Mouse (Mus musculus) MEL (cell line): ENCODE measurements at regions not wholly inside any gene's neighbourhood (a gene's known extent, or its start where the extent isn't known, plus 50 kb on each side); places are given as distances from the start of the nearest gene placed in this dataset.

Experiments used
- CHD2 ChIP-seq: IDR thresholded peaks from 2 replicates; pipeline ENCODE4 v1.6.1; 2011; ENCODE audit warnings: low read length, improper control_type of control experiment
- CTCF ChIP-seq, 3 experiments: IDR thresholded peaks in 2 of 3; conservative IDR thresholded peaks in 1 of 3; 2 replicates each; pipeline ENCODE4 v1.5.1; 2011 to 2012; ENCODE audit warnings: low read length in 3 of 3, low read depth in 2 of 3, mild to moderate bottlenecking in 2 of 3, improper control_type of control experiment in 1 of 3, inconsistent platforms in 1 of 3, mixed read lengths in 1 of 3, moderate library complexity in 1 of 3; ENCODE audit not compliant: control insufficient read depth in 1 of 3, insufficient read depth in 1 of 3, poor library complexity in 1 of 3, severe bottlenecking in 1 of 3
- GABPA ChIP-seq: IDR thresholded peaks from 2 replicates; pipeline ENCODE4 v1.6.1; 2012; ENCODE audit warnings: low read depth, mild to moderate bottlenecking, inconsistent platforms, low read length, improper control_type of control experiment, moderate library complexity
- MAX ChIP-seq: IDR thresholded peaks from 2 replicates; pipeline ENCODE4 v1.6.1; 2011; ENCODE audit warnings: low read length, improper control_type of control experiment
- MEF2A ChIP-seq: IDR thresholded peaks from 2 replicates; pipeline ENCODE4 v1.6.1; 2014; ENCODE audit warnings: low read depth, mild to moderate bottlenecking, inconsistent platforms, low read length, improper control_type of control experiment; ENCODE audit not compliant: poor library complexity, insufficient replicate concordance, severe bottlenecking; ENCODE audit errors: extremely low read depth
- POLR2A ChIP-seq, 2 experiments: IDR thresholded peaks; 2 replicates each; pipeline ENCODE4 v1.6.1; 2011 to 2012; ENCODE audit warnings: low read length in 2 of 2, mild to moderate bottlenecking in 2 of 2, control low read depth in 1 of 2, improper control_type of control experiment in 1 of 2, low read depth in 1 of 2, moderate library complexity in 1 of 2; ENCODE audit not compliant: control insufficient read depth in 1 of 2, insufficient read depth in 1 of 2, poor library complexity in 1 of 2
- TCF12 ChIP-seq: IDR thresholded peaks from 2 replicates; pipeline ENCODE4 v1.6.1; 2014; ENCODE audit warnings: low read depth, mild to moderate bottlenecking, inconsistent platforms, low read length, improper control_type of control experiment, moderate library complexity
- ZNF384 ChIP-seq: IDR thresholded peaks from 2 replicates; pipeline ENCODE4 v1.6.1; 2012; ENCODE audit warnings: low read depth, mild to moderate bottlenecking, inconsistent platforms, low read length, improper control_type of control experiment

DNA sequence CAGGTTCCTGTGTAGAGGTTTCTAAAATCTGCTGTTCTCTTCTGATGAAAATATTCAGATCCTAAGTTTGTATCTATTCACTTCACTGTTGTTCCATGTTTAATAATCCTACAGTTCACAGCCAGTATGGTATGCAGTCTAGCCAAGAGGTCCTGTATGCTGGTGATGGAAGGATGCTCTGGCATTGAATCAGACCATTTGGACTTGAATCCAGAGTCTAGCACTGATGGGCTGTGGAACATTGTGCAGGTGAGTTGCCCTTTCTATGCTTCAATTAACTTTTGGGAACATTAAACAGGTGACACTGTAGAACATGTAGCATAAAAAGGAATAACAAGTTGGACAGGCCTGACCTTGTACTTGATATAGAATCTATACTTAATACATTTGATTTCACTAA, 267.9 kb downstream of the Etv1 start:
- TF ChIP-seq ZNF384 (no peak), CTCF (IDR thresholded peaks at IDR 0.05 in 2 of 3, conservative IDR thresholded peaks at IDR 0.05 in 1 of 3; ENCODE audit: control insufficient read depth in 1 of 3, insufficient read depth in 1 of 3, low read depth in 2 of 3, low read length in 3 of 3, poor library complexity in 1 of 3, severe bottlenecking in 1 of 3) (no peak), POLR2A (IDR thresholded peaks at IDR 0.05; ENCODE audit: control insufficient read depth in 1 of 2, insufficient read depth in 1 of 2, low read depth in 1 of 2, low read length in 2 of 2, poor library complexity in 1 of 2) (no peak), MEF2A (no peak), GABPA (no peak), CHD2 (no peak), TCF12 (no peak), MAX (no peak)
